Mouse (Mus musculus) gastrocnemius, postnatal 10 days (tissue): Measurements from ENCODE around the gene Olfr860. TPM values are rescaled to one million over a fixed set of nuclear protein-coding genes. Genes with fewer than 3 reads are reported as not detected.
"Not testable (repeated sequence)": the region's sequence is repeated elsewhere in the genome, so short reads cannot be mapped to it uniquely, and the experiment has no call there.

Experiments
- DNase-seq: peaks from one replicate; pipeline ENCODE4 v3.0.0; 2021; ENCODE audit warnings: mixed read lengths
- long read RNA-seq, 2 experiments: library from polyadenylated mRNA; stranded (forward); transcript quantifications; one replicate each; pipeline ENCODE4 v2.0.0; 2021
- total RNA-seq, 2 experiments: library from RNA; stranded (reverse); gene quantifications; 2 replicates each; pipeline ENCODE4 v1.2.3; 2021

The Olfr860 gene
- total RNA-seq: not detected
- long read RNA-seq, experiment 1: 0 reads
- long read RNA-seq, experiment 2: 0 reads

GRCm38 (mm10) chr9:19849647-19850046, at the start of gene Olfr860:
Gene Olfr860 (minus strand): TSS chr9:19849747.
- DNase-seq: no peak

GRCm38 (mm10) chr9:19887904-19888303, 38.4 kb upstream of the Olfr860 start, which contains the start of gene Olfr862:
Gene Olfr862 (minus strand): TSS chr9:19888004.
- no peak for DNase-seq

- DNase-seq: not testable (repeated sequence)
Measured at GRCm38 (mm10) chr9:19804606-19805005, 44.9 kb downstream of the Olfr860 start, which contains the start of gene Olfr859. Gene Olfr859 (plus strand): TSS chr9:19804906.

DNA sequence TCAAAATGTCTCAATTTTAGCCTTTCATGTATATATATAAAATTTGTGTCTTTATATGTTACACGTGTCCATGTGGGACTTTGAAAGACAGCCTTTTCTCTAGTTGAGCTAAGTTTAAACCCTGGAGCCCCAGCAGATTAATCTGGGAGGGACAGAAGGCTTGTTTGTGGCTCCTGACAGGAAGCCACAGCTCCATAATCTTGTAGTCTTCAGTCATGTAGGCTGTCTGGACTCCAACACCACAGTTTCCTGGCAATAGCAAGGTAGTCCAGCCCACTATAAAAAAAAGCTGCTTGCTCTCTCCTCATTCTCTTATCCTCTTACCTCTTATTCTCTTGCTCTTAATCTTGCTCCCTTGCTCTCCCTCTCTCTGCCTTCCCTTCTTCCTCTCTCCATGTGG, 46.5 kb downstream of the Olfr860 start:
- DNase-seq: no peak

Other genes with a start within 250 kb of the Olfr860 start
- 10 to 100 TPM; 10.8 to 13.3 TPM for gene Zfp317, start 227.6 kb downstream of the Olfr860 start, total RNA-seq
- not detected for gene Olfr857, start 140.3 kb downstream of the Olfr860 start, total RNA-seq
- not detected for gene Olfr58, start 69.5 kb downstream of the Olfr860 start, total RNA-seq
- gene Olfr859, start 44.8 kb downstream of the Olfr860 start, total RNA-seq: not detected
- gene Olfr862, start 38.3 kb upstream of the Olfr860 start, total RNA-seq: not detected
- not detected for gene Olfr77, start 67.1 kb upstream of the Olfr860 start, total RNA-seq
- gene Olfr866, start 178.3 kb upstream of the Olfr860 start, total RNA-seq: not detected
- gene Olfr867, start 207.8 kb upstream of the Olfr860 start, total RNA-seq: not detected
- gene Olfr868, start 248.9 kb upstream of the Olfr860 start, total RNA-seq: not detected